Mouse (Mus musculus): ENCODE measurements around the gene Mkrn1. TPM values are rescaled to one million over a fixed set of nuclear protein-coding genes. Genes with fewer than 3 reads are reported as not detected.
A peak's percentile ranks its signal among the peaks of the same experiment; 100 is the strongest.

The Mkrn1 gene
- polyA plus RNA-seq, 1 experiment from 2014 or later, result 258 TPM

GRCm38 (mm10) chr6:39398342-39398741, 21.9 kb downstream of the Mkrn1 start:
- Histone ChIP-seq H3K4me2 (ENCODE audit: low read length) (no peak overlapping the region), H3K4me1 (ENCODE audit: control insufficient read depth, insufficient read depth, low read length) (no peaks in the 10 kb centered on the region), H3K36me3 (ENCODE audit: control insufficient read depth, insufficient read depth, low read length) (peaks cover 38% of the 10 kb centered on the region), H3K9ac (ENCODE audit: low read depth, low read length) (no peak overlapping the region), H3K27ac (ENCODE audit: low read length) (no peak overlapping the region), H3K27me3 (ENCODE audit: control insufficient read depth, insufficient read depth, low read depth, low read length) (no peaks in the 10 kb centered on the region), H3K9me3 (replicated peaks; ENCODE audit: control insufficient read depth, low read length, poor library complexity, severe bottlenecking) (no peaks in the 10 kb centered on the region), H3K4me3 (ENCODE audit: low read depth, low read length) (no peak overlapping the region)
- 97% methylated on average over 9 of the region's 9 CpGs for WGBS
- ATAC-seq, result no peak

DNA sequence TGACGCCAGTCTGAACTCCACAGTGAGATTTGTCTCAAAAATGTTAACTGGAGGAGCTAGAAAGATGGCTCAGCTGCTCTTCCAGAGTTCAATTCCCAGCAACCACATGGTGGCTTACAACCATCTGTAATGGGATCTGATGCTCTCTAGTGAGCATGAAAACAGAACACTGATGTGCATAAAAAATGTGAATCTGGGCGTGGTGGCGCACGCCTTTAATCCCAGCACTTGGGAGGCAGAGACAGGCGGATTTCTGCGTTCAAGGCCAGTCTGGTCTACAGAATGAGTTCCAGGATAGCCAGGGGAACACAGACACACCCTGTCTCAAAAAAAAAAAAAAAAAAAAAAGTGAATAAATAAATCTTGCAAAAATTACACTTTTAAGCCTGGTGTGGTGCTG, 23.2 kb downstream of the Mkrn1 start:
- Histone ChIP-seq H3K4me1 (ENCODE audit: control insufficient read depth, insufficient read depth, low read length) (no peaks in the 10 kb centered on the region), H3K36me3 (ENCODE audit: control insufficient read depth, insufficient read depth, low read length) (peaks cover 38% of the 10 kb centered on the region), H3K9me3 (replicated peaks; ENCODE audit: control insufficient read depth, low read length, poor library complexity, severe bottlenecking) (no peaks in the 10 kb centered on the region), H3K27ac (ENCODE audit: low read length) (no peak overlapping the region), H3K9ac (ENCODE audit: low read depth, low read length) (no peak overlapping the region), H3K4me3 (ENCODE audit: low read depth, low read length) (no peak overlapping the region), H3K27me3 (ENCODE audit: control insufficient read depth, insufficient read depth, low read depth, low read length) (no peaks in the 10 kb centered on the region), H3K4me2 (ENCODE audit: low read length) (no peak overlapping the region)
- ATAC-seq, result no peak
- 93% methylated on average over 6 of the region's 6 CpGs for WGBS

GRCm38 (mm10) chr6:39395916-39396315, 24.3 kb downstream of the Mkrn1 start:
- H3K27ac ChIP-seq (ENCODE audit: low read length), result no peak overlapping the region
- no peak for ATAC-seq
- 88% methylated on average over 4 of the region's 4 CpGs for WGBS
- no peak overlapping the region for H3K9ac ChIP-seq (ENCODE audit: low read depth, low read length)
- no peak overlapping the region for H3K4me2 ChIP-seq (ENCODE audit: low read length)
- H3K27me3 ChIP-seq (ENCODE audit: control insufficient read depth, insufficient read depth, low read depth, low read length), result no peaks in the 10 kb centered on the region
- no peak overlapping the region for H3K4me3 ChIP-seq (ENCODE audit: low read depth, low read length)
- no peaks in the 10 kb centered on the region for H3K4me1 ChIP-seq (ENCODE audit: control insufficient read depth, insufficient read depth, low read length)
- H3K36me3 ChIP-seq (ENCODE audit: control insufficient read depth, insufficient read depth, low read length), result peaks cover 33% of the 10 kb centered on the region
- no peaks in the 10 kb centered on the region for H3K9me3 ChIP-seq (replicated peaks; ENCODE audit: control insufficient read depth, low read length, poor library complexity, severe bottlenecking)

GRCm38 (mm10) chr6:39395471-39395870, 24.8 kb downstream of the Mkrn1 start:
- no peak for ATAC-seq
- no peak overlapping the region for H3K27ac ChIP-seq (ENCODE audit: low read length)
- no peak overlapping the region for H3K4me2 ChIP-seq (ENCODE audit: low read length)
- no peak overlapping the region for H3K9ac ChIP-seq (ENCODE audit: low read depth, low read length)
- no peaks in the 10 kb centered on the region for H3K27me3 ChIP-seq (ENCODE audit: control insufficient read depth, insufficient read depth, low read depth, low read length)
- peaks cover 34% of the 10 kb centered on the region for H3K36me3 ChIP-seq (ENCODE audit: control insufficient read depth, insufficient read depth, low read length)
- no peak overlapping the region for H3K4me3 ChIP-seq (ENCODE audit: low read depth, low read length)
- H3K4me1 ChIP-seq (ENCODE audit: control insufficient read depth, insufficient read depth, low read length), result no peaks in the 10 kb centered on the region
- no peaks in the 10 kb centered on the region for H3K9me3 ChIP-seq (replicated peaks; ENCODE audit: control insufficient read depth, low read length, poor library complexity, severe bottlenecking)
- WGBS, result 82% methylated on average over 4 of the region's 4 CpGs

GRCm38 (mm10) chr6:39389988-39390387, 30.3 kb downstream of the Mkrn1 start:
- H3K36me3 ChIP-seq (ENCODE audit: control insufficient read depth, insufficient read depth, low read length), result peaks cover 10% of the 10 kb centered on the region; the same call in 1 of the 2 replicates
- no peak overlapping the region for H3K27ac ChIP-seq (ENCODE audit: low read length)
- H3K9ac ChIP-seq (ENCODE audit: low read depth, low read length), result no peak overlapping the region
- no peak for ATAC-seq
- no peaks in the 10 kb centered on the region for H3K9me3 ChIP-seq (replicated peaks; ENCODE audit: control insufficient read depth, low read length, poor library complexity, severe bottlenecking)
- no peaks in the 10 kb centered on the region for H3K27me3 ChIP-seq (ENCODE audit: control insufficient read depth, insufficient read depth, low read depth, low read length)
- H3K4me3 ChIP-seq (ENCODE audit: low read depth, low read length), result no peak overlapping the region
- WGBS, result 98% methylated on average over 2 of the region's 2 CpGs
- no peaks in the 10 kb centered on the region for H3K4me1 ChIP-seq (ENCODE audit: control insufficient read depth, insufficient read depth, low read length)
- no peak overlapping the region for H3K4me2 ChIP-seq (ENCODE audit: low read length)

GRCm38 (mm10) chr6:39381125-39381880, 39.0 kb downstream of the Mkrn1 start, which contains the start of gene Rab19:
Rab19 (plus strand) TSS chr6:39381175.
- H3K9ac ChIP-seq (ENCODE audit: low read depth, low read length), result no peak within 1 kb of the TSS
- peak within 1 kb of the TSS; percentile 5; the same call in 1 of the 2 replicates for H3K4me3 ChIP-seq (ENCODE audit: low read depth, low read length)
- H3K27ac ChIP-seq (ENCODE audit: low read length), result no peak within 1 kb of the TSS
- H3K4me1 ChIP-seq (ENCODE audit: control insufficient read depth, insufficient read depth, low read length), result peaks cover 6% of the 10 kb centered on the region
- 9% methylated on average over 20 of the region's 20 CpGs for WGBS
- no peaks in the 10 kb centered on the region for H3K36me3 ChIP-seq (ENCODE audit: control insufficient read depth, insufficient read depth, low read length)
- H3K27me3 ChIP-seq (ENCODE audit: control insufficient read depth, insufficient read depth, low read depth, low read length), result 0 out of 2 replicates have a peak, but pooled peaks cover 6% of the 10 kb centered on the region
- ATAC-seq, result no peak
- H3K9me3 ChIP-seq (replicated peaks; ENCODE audit: control insufficient read depth, low read length, poor library complexity, severe bottlenecking), result no peaks in the 10 kb centered on the region
- peak within 1 kb of the TSS; percentile 46 for H3K4me2 ChIP-seq (ENCODE audit: low read length)

DNA sequence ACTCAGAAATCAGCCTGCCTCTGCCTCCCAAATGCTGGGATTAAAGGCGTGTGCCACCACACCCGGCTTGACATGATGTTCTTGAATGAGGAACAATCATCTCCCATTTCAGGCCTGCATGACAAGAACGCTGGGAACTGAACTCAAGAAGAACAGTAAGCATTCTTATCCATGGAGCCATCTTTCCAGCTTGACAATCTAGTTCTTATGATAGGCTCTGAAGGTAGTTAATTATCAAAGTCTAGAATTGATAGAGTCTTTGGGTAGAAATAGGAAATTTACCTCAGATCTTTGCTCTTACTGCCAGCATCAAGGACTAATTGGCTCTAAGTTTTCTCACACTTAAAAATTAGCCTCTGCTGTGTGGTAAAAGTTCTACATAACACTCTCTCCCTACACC, 40.0 kb downstream of the Mkrn1 start:
- Histone ChIP-seq H3K4me1 (ENCODE audit: control insufficient read depth, insufficient read depth, low read length) (peaks cover 14% of the 10 kb centered on the region), H3K27ac (ENCODE audit: low read length) (no peak overlapping the region), H3K4me2 (ENCODE audit: low read length) (no peak overlapping the region), H3K9ac (ENCODE audit: low read depth, low read length) (no peak overlapping the region), H3K36me3 (ENCODE audit: control insufficient read depth, insufficient read depth, low read length) (no peaks in the 10 kb centered on the region), H3K4me3 (ENCODE audit: low read depth, low read length) (no peak overlapping the region), H3K9me3 (replicated peaks; ENCODE audit: control insufficient read depth, low read length, poor library complexity, severe bottlenecking) (no peaks in the 10 kb centered on the region), H3K27me3 (ENCODE audit: control insufficient read depth, insufficient read depth, low read depth, low read length) (0 out of 2 replicates have a peak, but pooled peaks cover 6% of the 10 kb centered on the region)
- ATAC-seq, result no peak
- 97% methylated on average over 3 of the region's 3 CpGs for WGBS

DNA sequence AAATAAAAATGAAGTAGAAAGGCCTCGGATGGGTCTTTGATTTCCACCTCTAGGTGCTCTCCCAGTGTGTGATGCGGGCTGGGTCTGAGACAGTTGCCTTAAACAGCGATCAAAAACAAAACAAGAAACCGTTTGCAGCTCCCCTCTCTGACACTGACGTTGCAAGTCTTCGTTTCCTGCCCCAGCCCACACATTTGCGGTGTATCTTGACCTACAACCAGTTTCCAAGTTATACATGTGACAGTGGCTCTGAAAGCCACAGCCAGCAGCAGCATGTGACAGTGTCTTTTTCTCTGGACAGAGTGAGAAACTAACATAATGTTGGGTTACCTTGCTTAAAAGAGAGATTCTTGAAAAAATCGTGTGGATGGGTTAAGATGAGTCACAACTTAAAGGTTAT, 40.5 kb downstream of the Mkrn1 start:
- Histone ChIP-seq H3K27me3 (ENCODE audit: control insufficient read depth, insufficient read depth, low read depth, low read length) (0 out of 2 replicates have a peak, but pooled peaks cover 6% of the 10 kb centered on the region), H3K9me3 (replicated peaks; ENCODE audit: control insufficient read depth, low read length, poor library complexity, severe bottlenecking) (no peaks in the 10 kb centered on the region), H3K36me3 (ENCODE audit: control insufficient read depth, insufficient read depth, low read length) (no peaks in the 10 kb centered on the region), H3K9ac (ENCODE audit: low read depth, low read length) (no peak overlapping the region), H3K4me1 (ENCODE audit: control insufficient read depth, insufficient read depth, low read length) (peaks cover 14% of the 10 kb centered on the region), H3K4me3 (ENCODE audit: low read depth, low read length) (no peak overlapping the region), H3K4me2 (ENCODE audit: low read length) (no peak overlapping the region), H3K27ac (ENCODE audit: low read length) (no peak overlapping the region)
- no peak for ATAC-seq
- WGBS, result 83% methylated on average over 8 of the region's 8 CpGs

- Histone ChIP-seq H3K4me3 (ENCODE audit: low read depth, low read length) (no peak overlapping the region), H3K4me1 (ENCODE audit: control insufficient read depth, insufficient read depth, low read length) (peaks cover 14% of the 10 kb centered on the region), H3K36me3 (ENCODE audit: control insufficient read depth, insufficient read depth, low read length) (peaks cover 1% of the 10 kb centered on the region), H3K9me3 (replicated peaks; ENCODE audit: control insufficient read depth, low read length, poor library complexity, severe bottlenecking) (no peaks in the 10 kb centered on the region), H3K27me3 (ENCODE audit: control insufficient read depth, insufficient read depth, low read depth, low read length) (0 out of 2 replicates have a peak, but pooled peaks cover 6% of the 10 kb centered on the region), H3K9ac (ENCODE audit: low read depth, low read length) (no peak overlapping the region), H3K4me2 (ENCODE audit: low read length) (no peak overlapping the region), H3K27ac (ENCODE audit: low read length) (no peak overlapping the region)
- ATAC-seq, result no peak
- WGBS, result 69% methylated on average over 4 of the region's 4 CpGs
Observed at GRCm38 (mm10) chr6:39379224-39379623, 41.0 kb downstream of the Mkrn1 start.
